Mouse (Mus musculus) testis, postnatal 14 days (tissue): ENCODE results near the gene Olfr741.

Experiments
- DNase-seq: peaks from one replicate; pipeline ENCODE4 v3.0.0; 2021; ENCODE audit warnings: low spot score

Olfr741 gene

DNA sequence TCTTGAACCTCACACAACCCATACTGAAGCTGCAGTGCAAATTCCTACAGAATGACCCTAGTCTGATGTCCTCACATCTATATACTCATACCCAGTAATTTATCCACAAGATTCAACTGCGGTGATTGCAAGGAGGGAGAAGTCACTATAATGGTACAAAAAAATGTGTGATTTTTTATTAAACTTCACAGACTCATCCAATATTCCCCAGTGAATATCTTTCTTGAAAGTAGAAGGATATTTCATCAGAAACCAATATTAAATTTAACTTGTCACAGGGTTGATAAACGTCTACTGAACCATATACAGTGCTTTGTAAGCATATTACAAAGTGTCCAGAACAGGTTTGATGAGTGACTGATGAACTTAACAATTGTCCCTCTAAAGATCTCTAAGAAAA lies at the start of gene Olfr741:
Gene Olfr741 (plus strand): TSS at position 301 of the 400 bp plus-strand sequence.
- DNase-seq = no peak

DNA sequence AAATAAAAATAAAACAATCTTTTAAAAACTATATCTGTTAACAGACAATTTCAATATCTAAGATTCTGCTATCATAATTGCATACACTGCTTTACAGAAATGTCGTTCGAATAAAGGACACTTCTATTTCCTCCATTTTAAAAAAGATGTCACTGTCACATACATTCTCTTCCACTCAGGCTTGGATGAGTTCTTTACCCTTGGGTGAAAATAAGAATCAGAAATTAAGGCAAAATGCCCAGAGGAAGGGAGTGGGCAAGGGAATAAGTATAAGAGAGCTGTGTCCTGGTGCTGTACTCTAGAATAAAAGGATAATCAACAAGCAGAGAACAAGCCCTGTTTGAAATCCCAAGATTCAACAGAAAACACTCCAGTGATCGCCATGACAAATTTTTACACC lies 27.3 kb upstream of the Olfr741 start, which contains the start of gene Olfr740:
Gene Olfr740 (plus strand): TSS at position 301 of the 400 bp plus-strand sequence.
- no peak for DNase-seq

DNA sequence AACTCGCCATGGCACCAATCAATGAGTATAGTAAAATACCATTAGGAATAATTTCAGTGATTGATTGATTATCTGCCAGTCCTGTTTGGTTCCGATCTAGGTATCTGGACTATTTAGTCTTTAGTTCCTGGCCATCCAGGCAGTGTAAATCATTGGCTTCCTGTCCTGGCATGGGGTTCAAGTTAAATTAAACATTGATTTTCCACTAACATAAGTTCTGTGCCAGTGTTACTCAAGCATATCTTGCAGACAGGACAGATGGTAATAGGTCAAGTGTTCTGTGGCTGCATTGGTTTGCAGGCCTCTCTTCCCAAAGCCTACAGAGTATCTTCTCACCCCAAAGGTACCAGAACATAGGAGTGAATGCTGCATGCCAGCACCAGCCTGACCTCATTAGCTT lies 5.9 kb downstream of the Olfr741 start:
- no peak for DNase-seq

DNA sequence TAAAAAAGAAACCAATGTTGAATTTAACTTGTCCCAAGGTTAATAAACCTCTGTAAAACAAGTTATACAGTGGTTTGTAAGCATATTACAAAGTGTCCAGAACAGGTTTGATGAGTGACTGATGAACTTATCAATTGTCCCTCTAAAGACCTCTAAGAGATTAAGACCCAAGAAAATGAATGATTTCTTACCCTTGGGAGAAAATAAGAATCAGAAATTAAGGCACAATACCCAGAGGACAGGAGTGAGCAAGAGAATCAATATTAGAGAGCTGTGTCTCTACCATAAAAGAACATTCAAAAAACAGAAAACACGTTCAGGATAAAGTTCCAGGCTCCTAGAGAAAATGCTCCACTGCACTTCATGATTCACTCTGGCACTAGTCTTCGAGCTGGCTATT lies 30.8 kb downstream of the Olfr741 start, which contains the start of gene Olfr742:
Gene Olfr742 (plus strand): TSS at position 301 of the 400 bp plus-strand sequence.
- no peak for DNase-seq

DNA sequence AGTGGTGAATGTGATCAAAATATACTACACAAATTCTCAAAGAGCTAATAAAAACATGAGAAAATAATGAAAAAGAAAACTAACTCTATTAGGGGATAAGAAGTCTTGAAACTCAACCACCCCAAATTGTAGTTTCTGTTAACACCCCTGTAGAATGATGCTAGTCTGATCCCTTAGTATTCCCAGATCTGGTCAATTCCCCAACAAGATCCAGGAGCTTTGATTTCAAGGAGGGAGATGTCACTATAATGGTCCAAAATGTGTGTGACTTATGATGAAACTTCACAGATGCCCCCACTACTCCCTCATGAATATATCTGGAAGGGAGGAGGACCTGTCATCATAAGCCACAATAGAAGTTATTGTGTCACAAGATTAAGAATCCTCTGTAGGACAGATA lies 49.0 kb downstream of the Olfr741 start, which contains the start of gene Olfr743:
Gene Olfr743 (plus strand): TSS at position 301 of the 400 bp plus-strand sequence.
- DNase-seq = no peak
